Mouse (Mus musculus): ENCODE results near the gene Kcnj6. TPM values are rescaled to one million over a fixed set of nuclear protein-coding genes. Genes with fewer than 3 reads are reported as not detected.

Kcnj6 gene
- polyA plus RNA-seq, 1 experiment from 2014 or later: not detected

DNA sequence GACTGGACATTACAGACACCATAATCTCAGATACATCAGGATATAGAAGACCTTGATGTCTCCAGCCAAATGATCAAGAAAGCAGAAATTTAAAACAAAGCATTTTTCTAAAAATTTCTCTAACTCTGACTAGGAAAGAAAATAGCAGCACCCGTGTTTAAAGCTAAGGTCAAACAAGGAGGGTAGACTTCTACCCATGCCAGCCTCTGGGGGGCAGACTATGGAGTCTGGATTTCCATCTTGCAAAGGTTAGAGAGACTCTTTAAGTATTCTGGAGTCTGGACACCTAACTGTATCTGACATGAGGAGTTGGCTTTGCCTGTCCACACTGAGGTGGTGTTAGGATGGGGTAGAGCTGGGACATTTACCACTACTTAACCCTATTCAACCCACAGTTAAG, 44.2 kb downstream of the Kcnj6 start:
- no peak for TF ChIP-seq CTCF (IDR thresholded peaks at IDR 0.05; ENCODE audit: low read depth)
- no peaks in the 10 kb centered on the region for H3K27me3 ChIP-seq (replicated peaks; ENCODE audit: control insufficient read depth, insufficient read depth, low read length)
- H3K36me3 ChIP-seq (ENCODE audit: control insufficient read depth, insufficient read depth): no peaks in the 10 kb centered on the region
- 60% methylated on average over 1 of the region's 1 CpGs for WGBS
- no peak overlapping the region for H3K4me2 ChIP-seq (replicated peaks; ENCODE audit: low read depth)
- no peak for ATAC-seq
- H3K9ac ChIP-seq (ENCODE audit: low read depth, low read length): no peak overlapping the region
- no peak overlapping the region for H3K4me3 ChIP-seq (ENCODE audit: low read depth, low read length)
- no peaks in the 10 kb centered on the region for H3K9me3 ChIP-seq (ENCODE audit: control insufficient read depth)
- H3K4me1 ChIP-seq (replicated peaks; ENCODE audit: control insufficient read depth, insufficient read depth, low read length): no peaks in the 10 kb centered on the region
- no peak overlapping the region for H3K27ac ChIP-seq (ENCODE audit: low read depth, low read length)

DNA sequence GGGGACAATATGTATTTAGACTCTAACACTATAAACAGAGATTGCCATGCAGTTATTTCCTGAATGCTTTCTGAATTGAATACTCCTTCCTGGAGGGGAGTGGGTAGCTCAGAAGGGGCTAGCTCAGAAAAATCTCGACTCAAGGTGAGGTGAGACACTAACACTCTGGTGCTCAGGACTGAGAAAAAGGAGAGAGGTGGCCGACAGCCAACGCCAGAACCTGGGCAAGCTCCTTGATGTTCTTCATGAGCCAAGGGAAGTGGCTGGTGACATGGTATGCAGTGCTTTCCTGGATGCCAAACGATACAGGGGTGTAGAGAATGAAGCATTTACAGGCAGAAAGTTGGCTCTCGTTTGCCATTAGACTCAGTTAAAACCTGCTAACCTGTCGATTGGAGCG, 48.3 kb downstream of the Kcnj6 start:
- H3K27ac ChIP-seq (ENCODE audit: low read depth, low read length): no peak overlapping the region
- no peaks in the 10 kb centered on the region for H3K27me3 ChIP-seq (replicated peaks; ENCODE audit: control insufficient read depth, insufficient read depth, low read length)
- no peaks in the 10 kb centered on the region for H3K9me3 ChIP-seq (ENCODE audit: control insufficient read depth)
- 85% methylated on average over 7 of the region's 7 CpGs for whole genome bisulfite sequencing
- no peak for ATAC-seq
- no peaks in the 10 kb centered on the region for H3K36me3 ChIP-seq (ENCODE audit: control insufficient read depth, insufficient read depth)
- H3K9ac ChIP-seq (ENCODE audit: low read depth, low read length): no peak overlapping the region
- H3K4me1 ChIP-seq (replicated peaks; ENCODE audit: control insufficient read depth, insufficient read depth, low read length): no peaks in the 10 kb centered on the region
- no peak for TF ChIP-seq CTCF (IDR thresholded peaks at IDR 0.05; ENCODE audit: low read depth)
- no peak overlapping the region for H3K4me3 ChIP-seq (ENCODE audit: low read depth, low read length)
- H3K4me2 ChIP-seq (replicated peaks; ENCODE audit: low read depth): no peak overlapping the region

DNA sequence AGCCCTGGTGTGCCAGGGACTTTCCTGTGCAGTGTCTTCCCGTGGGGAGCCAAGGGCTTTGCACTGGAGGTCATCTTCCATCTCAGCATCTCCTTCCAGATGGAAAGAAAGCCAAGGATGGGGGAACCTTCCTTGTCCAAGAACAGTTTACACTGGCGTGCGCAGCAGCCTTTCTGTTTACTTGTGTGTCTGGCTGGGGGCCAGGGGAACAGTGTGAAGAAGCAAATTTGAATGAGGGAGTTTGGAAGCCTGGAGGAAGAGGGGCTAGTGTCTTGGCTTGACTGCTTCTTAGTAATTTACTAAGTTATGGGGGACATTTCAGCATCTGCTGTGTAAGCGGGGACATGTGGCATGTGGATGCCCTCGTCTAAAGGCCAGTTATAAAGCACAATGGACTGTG, 50.7 kb downstream of the Kcnj6 start:
- WGBS: 61% methylated on average over 5 of the region's 5 CpGs
- Histone ChIP-seq H3K9ac (ENCODE audit: low read depth, low read length) (no peak overlapping the region), H3K36me3 (ENCODE audit: control insufficient read depth, insufficient read depth) (no peaks in the 10 kb centered on the region), H3K9me3 (ENCODE audit: control insufficient read depth) (no peaks in the 10 kb centered on the region), H3K4me3 (ENCODE audit: low read depth, low read length) (no peak overlapping the region), H3K4me2 (replicated peaks; ENCODE audit: low read depth) (no peak overlapping the region), H3K27me3 (replicated peaks; ENCODE audit: control insufficient read depth, insufficient read depth, low read length) (no peaks in the 10 kb centered on the region), H3K4me1 (replicated peaks; ENCODE audit: control insufficient read depth, insufficient read depth, low read length) (no peaks in the 10 kb centered on the region), H3K27ac (ENCODE audit: low read depth, low read length) (no peak overlapping the region)
- no peak for ATAC-seq
- no peak for TF ChIP-seq CTCF (IDR thresholded peaks at IDR 0.05; ENCODE audit: low read depth)

DNA sequence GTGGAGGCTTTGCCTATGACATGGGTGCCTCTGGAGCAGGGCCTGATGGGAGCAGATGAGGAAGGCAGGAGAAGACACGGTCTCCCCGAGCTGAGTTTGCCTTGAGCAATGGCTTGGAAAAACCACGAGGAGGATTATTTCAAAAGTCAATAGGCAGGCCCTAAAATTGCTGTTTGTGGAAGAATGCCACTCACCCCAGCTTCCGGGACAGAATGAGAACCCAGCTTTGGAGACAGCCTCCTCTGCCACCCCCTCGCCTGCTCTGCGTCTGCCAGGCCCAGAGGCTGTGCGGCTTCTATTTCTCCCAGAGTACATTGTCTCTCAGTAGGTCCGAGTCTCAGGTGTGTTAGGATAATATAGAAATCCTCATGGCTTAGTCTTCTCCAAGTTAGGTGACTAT, 64.8 kb downstream of the Kcnj6 start:
- Histone ChIP-seq H3K9me3 (ENCODE audit: control insufficient read depth) (no peaks in the 10 kb centered on the region), H3K27ac (ENCODE audit: low read depth, low read length) (no peak overlapping the region), H3K4me1 (replicated peaks; ENCODE audit: control insufficient read depth, insufficient read depth, low read length) (no peaks in the 10 kb centered on the region), H3K4me2 (replicated peaks; ENCODE audit: low read depth) (no peak overlapping the region), H3K36me3 (ENCODE audit: control insufficient read depth, insufficient read depth) (no peaks in the 10 kb centered on the region), H3K4me3 (ENCODE audit: low read depth, low read length) (no peak overlapping the region), H3K27me3 (replicated peaks; ENCODE audit: control insufficient read depth, insufficient read depth, low read length) (no peaks in the 10 kb centered on the region), H3K9ac (ENCODE audit: low read depth, low read length) (no peak overlapping the region)
- no peak for TF ChIP-seq CTCF (IDR thresholded peaks at IDR 0.05; ENCODE audit: low read depth)
- no peak for ATAC-seq
- WGBS: 80% methylated on average over 8 of the region's 8 CpGs

DNA sequence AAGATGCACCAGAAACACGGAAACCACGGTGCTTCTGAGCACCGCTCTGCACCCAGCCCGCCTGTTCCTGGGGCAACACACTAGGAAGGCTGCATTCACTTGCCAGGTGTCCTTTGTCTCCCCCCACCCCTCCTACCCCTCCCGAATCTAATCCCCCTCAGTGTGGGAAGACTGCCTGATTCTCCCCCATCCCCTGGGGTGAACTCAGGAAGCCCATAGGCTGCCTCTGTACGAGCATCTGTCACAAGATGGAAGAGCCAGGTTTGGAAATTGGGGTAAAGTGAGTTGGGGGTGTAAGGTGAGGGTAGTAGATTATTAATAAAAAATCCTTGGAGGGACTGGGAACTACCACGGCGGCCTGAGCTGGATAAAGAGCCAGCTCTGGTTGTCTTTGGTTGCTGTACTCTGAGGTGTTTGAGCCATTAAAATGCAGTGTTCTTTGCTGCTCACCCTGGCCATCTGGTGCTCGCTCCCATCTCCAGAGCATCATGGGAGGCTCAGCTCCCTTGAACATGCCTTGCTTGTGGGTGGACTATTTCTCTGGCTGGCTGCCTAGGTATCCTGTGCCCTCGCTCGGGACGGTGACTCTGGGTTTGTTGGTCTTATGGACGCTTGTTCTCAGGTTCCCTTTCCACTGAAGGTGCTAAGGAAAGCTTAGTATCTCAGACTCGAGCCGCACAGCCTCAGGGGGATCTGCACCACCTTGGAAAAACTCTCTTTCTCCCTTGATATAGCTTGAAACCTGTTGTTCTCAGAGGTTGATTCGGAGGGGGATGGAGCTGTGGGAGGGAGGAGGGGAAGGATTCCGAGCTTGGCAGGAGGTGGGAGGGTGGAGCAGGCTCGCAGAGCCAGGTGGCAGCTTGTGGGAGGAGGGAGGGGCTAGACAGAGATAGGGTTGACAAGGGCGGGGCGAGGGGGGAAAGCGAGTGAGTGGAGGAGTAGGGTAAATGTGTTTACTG, 65.9 kb downstream of the Kcnj6 start:
- no peaks in the 10 kb centered on the region for H3K27me3 ChIP-seq (replicated peaks; ENCODE audit: control insufficient read depth, insufficient read depth, low read length)
- no peak overlapping the region for H3K9ac ChIP-seq (ENCODE audit: low read depth, low read length)
- no peak overlapping the region for H3K4me2 ChIP-seq (replicated peaks; ENCODE audit: low read depth)
- H3K4me1 ChIP-seq (replicated peaks; ENCODE audit: control insufficient read depth, insufficient read depth, low read length): no peaks in the 10 kb centered on the region
- H3K36me3 ChIP-seq (ENCODE audit: control insufficient read depth, insufficient read depth): no peaks in the 10 kb centered on the region
- WGBS: 7% methylated on average over 21 of the region's 21 CpGs
- H3K9me3 ChIP-seq (ENCODE audit: control insufficient read depth): no peaks in the 10 kb centered on the region
- ATAC-seq: no peak
- TF ChIP-seq CTCF (IDR thresholded peaks at IDR 0.05; ENCODE audit: low read depth): no peak
- H3K27ac ChIP-seq (ENCODE audit: low read depth, low read length): no peak overlapping the region
- no peak overlapping the region for H3K4me3 ChIP-seq (ENCODE audit: low read depth, low read length)

DNA sequence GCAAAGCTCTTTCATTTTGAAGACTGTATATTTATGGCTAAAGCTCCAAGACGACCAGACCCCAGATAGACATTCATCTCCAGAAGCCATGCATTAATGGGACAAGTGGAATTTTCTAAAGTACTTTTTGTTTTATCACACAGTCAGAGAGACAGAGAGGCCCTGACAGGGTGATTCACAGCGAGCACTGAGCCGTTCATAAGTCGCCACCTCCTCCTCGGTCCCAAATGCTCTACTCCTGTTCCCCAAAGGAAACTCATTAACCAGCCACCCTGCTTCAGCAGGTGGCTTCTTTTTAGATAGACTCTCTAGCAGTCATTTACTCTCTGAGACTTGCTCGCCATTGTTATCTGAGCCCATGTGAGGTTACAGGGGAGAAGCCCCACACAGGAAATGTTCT, 72.1 kb downstream of the Kcnj6 start:
- H3K9me3 ChIP-seq (ENCODE audit: control insufficient read depth): no peaks in the 10 kb centered on the region
- H3K4me3 ChIP-seq (ENCODE audit: low read depth, low read length): no peak overlapping the region
- H3K27me3 ChIP-seq (replicated peaks; ENCODE audit: control insufficient read depth, insufficient read depth, low read length): no peaks in the 10 kb centered on the region
- H3K27ac ChIP-seq (ENCODE audit: low read depth, low read length): no peak overlapping the region
- 29% methylated on average over 6 of the region's 6 CpGs for WGBS
- H3K4me2 ChIP-seq (replicated peaks; ENCODE audit: low read depth): no peak overlapping the region
- H3K4me1 ChIP-seq (replicated peaks; ENCODE audit: control insufficient read depth, insufficient read depth, low read length): no peaks in the 10 kb centered on the region
- TF ChIP-seq CTCF (IDR thresholded peaks at IDR 0.05; ENCODE audit: low read depth): no peak
- no peak overlapping the region for H3K9ac ChIP-seq (ENCODE audit: low read depth, low read length)
- no peak for ATAC-seq
- no peaks in the 10 kb centered on the region for H3K36me3 ChIP-seq (ENCODE audit: control insufficient read depth, insufficient read depth)
